ENCODE assay signal across 8 mouse cellular contexts in genomic region chr4:117887133-117887532, GRCm38 (mm10). TPM values are rescaled to one million over a fixed set of nuclear protein-coding genes. Genes with fewer than 3 reads are reported as not detected.
DNase-seq lines count a peak whose midpoint lies in the region; ATAC-seq and TF ChIP-seq lines count a peak whose summit lies in the region.

Gene Atp6v0b, minus strand, starts transcription at chr4:117887333.

- H3K27ac ChIP-seq in heart, embryonic 11.5 days (ENCODE audit: low read depth, low read length), result 0 out of 2 replicates have a peak within 1 kb of the TSS, but pooled peaks have one; percentile 18
- H3K27ac ChIP-seq in kidney, embryonic 16.5 days (ENCODE audit: low read length), result peak within 1 kb of the TSS; percentile 54
- H3K27ac ChIP-seq in liver, adult 2 months (replicated peaks; ENCODE audit: insufficient read depth, low read depth, low read length), result peak within 1 kb of the TSS; percentile 77

- peak; percentile 97 for DNase-seq in brain, embryonic 14.5 days (ENCODE audit: low read depth)
- DNase-seq in liver, adult 2 months (ENCODE audit: extremely low read depth, low read depth, low spot score), result peak; percentile 75
- peak; percentile 94 for DNase-seq in splenic B cell, adult 2 months (ENCODE audit: low read depth, low spot score)

- peak within 1 kb of the TSS; percentile 76 for H3K4me2 ChIP-seq in heart, embryonic 11.5 days
- H3K4me2 ChIP-seq in kidney, embryonic 16.5 days (replicated peaks; ENCODE audit: low read depth, low read length), result peak within 1 kb of the TSS; percentile 91
- H3K4me2 ChIP-seq in myocyte (ENCODE audit: low read depth), result peak within 1 kb of the TSS; percentile 96

- H3K79me2 ChIP-seq in C2C12 (ENCODE audit: control insufficient read depth, insufficient read depth) (peaks cover 56% of the 10 kb centered on the region), myocyte (ENCODE audit: control insufficient read depth, insufficient read depth) (peaks cover 24% of the 10 kb centered on the region)
- H3K79me2 ChIP-seq in liver, adult 2 months (ENCODE audit: control insufficient read depth, insufficient read depth, low read length), result peaks cover 5% of the 10 kb centered on the region; the same call in 1 of the 2 replicates

- TF ChIP-seq POLR2A in brain, embryonic 14.5 days (IDR thresholded peaks at IDR 0.05; ENCODE audit: borderline replicate concordance, extremely low read depth, insufficient read depth, insufficient read length, poor library complexity, severe bottlenecking), result peak; percentile 71
- peak; percentile 78; the same call in 1 of the 2 replicates for TF ChIP-seq POLR2A in liver, adult 2 months (IDR thresholded peaks at IDR 0.05; ENCODE audit: extremely low read depth, insufficient read depth, low read length)
- TF ChIP-seq POLR2A in myocyte (IDR thresholded peaks at IDR 0.05; ENCODE audit: insufficient read length, low read depth), result peak; percentile 97

- H3ac ChIP-seq in C2C12 (ENCODE audit: control insufficient read depth, insufficient read length, low read depth) (peak within 1 kb of the TSS; percentile 76), myocyte (ENCODE audit: control insufficient read depth, insufficient read length) (peak within 1 kb of the TSS; percentile 60)

- H3K9ac ChIP-seq in heart, embryonic 11.5 days (ENCODE audit: low read depth, low read length), result peak within 1 kb of the TSS; percentile 90
- peak within 1 kb of the TSS; percentile 88 for H3K9ac ChIP-seq in kidney, embryonic 16.5 days (replicated peaks; ENCODE audit: low read length)
- peak within 1 kb of the TSS; percentile 96 for H3K9ac ChIP-seq in liver, adult 2 months (ENCODE audit: low read depth, low read length)

- H3K9me3 ChIP-seq in erythroblast, embryonic 14.5 days (ENCODE audit: control insufficient read depth, low read length), result no peaks in the 10 kb centered on the region
- H3K9me3 ChIP-seq in heart, embryonic 11.5 days (replicated peaks; ENCODE audit: control insufficient read depth, low read length), result no peaks in the 10 kb centered on the region
- no peaks in the 10 kb centered on the region for H3K9me3 ChIP-seq in kidney, embryonic 16.5 days (ENCODE audit: low read length)

- ATAC-seq in heart, embryonic 11.5 days (replicated peaks; ENCODE audit: insufficient number of reproducible peaks, low FRiP score, low TSS enrichment), result peak; percentile 90
- ATAC-seq in kidney, embryonic 16.5 days (ENCODE audit: low FRiP score, low TSS enrichment), result peak; percentile 88

- H3K27me3 ChIP-seq in C2C12 (ENCODE audit: control insufficient read depth, insufficient read depth, insufficient read length), result no peaks in the 10 kb centered on the region
- peaks cover 23% of the 10 kb centered on the region for H3K27me3 ChIP-seq in erythroblast, embryonic 14.5 days (ENCODE audit: control insufficient read depth)
- no peaks in the 10 kb centered on the region for H3K27me3 ChIP-seq in heart, embryonic 11.5 days (ENCODE audit: control insufficient read depth, insufficient read depth, low read length)
- no peaks in the 10 kb centered on the region for H3K27me3 ChIP-seq in kidney, embryonic 16.5 days (ENCODE audit: insufficient read depth, low read length)
- no peaks in the 10 kb centered on the region for H3K27me3 ChIP-seq in liver, adult 2 months (ENCODE audit: control insufficient read depth, insufficient read depth, low read length)
- H3K27me3 ChIP-seq in myocyte (ENCODE audit: control insufficient read depth, insufficient read depth, insufficient read length), result no peaks in the 10 kb centered on the region
- no peaks in the 10 kb centered on the region for H3K27me3 ChIP-seq in splenic B cell, adult 2 months (ENCODE audit: control insufficient read depth, insufficient read depth, low read length, poor library complexity, severe bottlenecking)

- H3K36me3 ChIP-seq in C2C12 (ENCODE audit: control insufficient read depth, insufficient read depth) (peaks cover 7% of the 10 kb centered on the region), myocyte (ENCODE audit: control insufficient read depth, insufficient read depth) (peaks cover 6% of the 10 kb centered on the region)
- peaks cover 52% of the 10 kb centered on the region for H3K36me3 ChIP-seq in erythroblast, embryonic 14.5 days (ENCODE audit: control insufficient read depth)
- peaks cover 11% of the 10 kb centered on the region for H3K36me3 ChIP-seq in heart, embryonic 11.5 days (ENCODE audit: control insufficient read depth, insufficient read depth, low read length)
- H3K36me3 ChIP-seq in kidney, embryonic 16.5 days (ENCODE audit: insufficient read depth, low read length), result peaks cover 14% of the 10 kb centered on the region; the same call in 1 of the 2 replicates
- H3K36me3 ChIP-seq in liver, adult 2 months (ENCODE audit: control insufficient read depth, insufficient read depth, low read length), result peaks cover 12% of the 10 kb centered on the region; the same call in 1 of the 2 replicates
- peaks cover 7% of the 10 kb centered on the region for H3K36me3 ChIP-seq in splenic B cell, adult 2 months (ENCODE audit: control insufficient read depth, insufficient read depth, low read length, poor library complexity, severe bottlenecking)

- WGBS in heart, embryonic 11.5 days (ENCODE audit: insufficient replicate concordance), result under 1% methylated on average over 37 of the region's 37 CpGs
- WGBS in kidney, embryonic 16.5 days, result under 1% methylated on average over 37 of the region's 37 CpGs
- WGBS in liver, adult 2 months, result under 1% methylated on average over 37 of the region's 37 CpGs

- TF ChIP-seq CTCF in C2C12 (IDR thresholded peaks at IDR 0.05; ENCODE audit: control insufficient read depth, insufficient read depth, insufficient read length), result no peak
- TF ChIP-seq CTCF in brain, embryonic 14.5 days (IDR thresholded peaks at IDR 0.05; ENCODE audit: borderline replicate concordance, extremely low read depth, insufficient read depth, insufficient read length), result no peak
- no peak for TF ChIP-seq CTCF in liver, adult 2 months (IDR thresholded peaks at IDR 0.05; ENCODE audit: low read depth, low read length)

- peaks cover 15% of the 10 kb centered on the region for H3K79me3 ChIP-seq in C2C12 (ENCODE audit: low read depth)

- H3K4me3 ChIP-seq in C2C12 (ENCODE audit: insufficient read depth, poor library complexity, severe bottlenecking) (peak within 1 kb of the TSS; percentile 64), myocyte (peak within 1 kb of the TSS; percentile 66)
- H3K4me3 ChIP-seq in erythroblast, embryonic 14.5 days (replicated peaks), result peak within 1 kb of the TSS; percentile 92
- H3K4me3 ChIP-seq in heart, embryonic 11.5 days (ENCODE audit: low read depth, low read length), result peak within 1 kb of the TSS; percentile 99
- H3K4me3 ChIP-seq in kidney, embryonic 16.5 days (ENCODE audit: low read length), result peak within 1 kb of the TSS; percentile 93
- H3K4me3 ChIP-seq in liver, adult 2 months (ENCODE audit: insufficient read depth, low read depth, low read length), result peak within 1 kb of the TSS; percentile 86

- H3K4me1 ChIP-seq in erythroblast, embryonic 14.5 days (ENCODE audit: control insufficient read depth), result peaks cover 73% of the 10 kb centered on the region
- H3K4me1 ChIP-seq in heart, embryonic 11.5 days (ENCODE audit: control insufficient read depth, insufficient read depth, low read length), result peaks cover 16% of the 10 kb centered on the region
- peaks cover 34% of the 10 kb centered on the region for H3K4me1 ChIP-seq in kidney, embryonic 16.5 days (ENCODE audit: insufficient read depth, low read length)
- H3K4me1 ChIP-seq in liver, adult 2 months (ENCODE audit: control insufficient read depth, insufficient read depth, low read length), result peaks cover 14% of the 10 kb centered on the region

TF ChIP-seq in C2C12, 6 proteins besides CTCF, POLR2A, EP300 and RAD21:
- no peak for TF ChIP-seq MYOD1 (IDR thresholded peaks at IDR 0.05; ENCODE audit: control insufficient read depth, insufficient read length, low read depth)
- no peak for TF ChIP-seq MYOG (IDR thresholded peaks at IDR 0.05; ENCODE audit: control insufficient read depth, extremely low read depth, insufficient read length)
- TF ChIP-seq FOSL1 (IDR thresholded peaks at IDR 0.05; ENCODE audit: insufficient read depth, low read length, poor library complexity, severe bottlenecking), result no peak
- no peak for TF ChIP-seq CEBPB (IDR thresholded peaks at IDR 0.05; ENCODE audit: low read depth)
- peak; percentile 81 for TF ChIP-seq MAX (IDR thresholded peaks at IDR 0.05)
- TF ChIP-seq USF1 (IDR thresholded peaks at IDR 0.05; ENCODE audit: low read depth), result peak; percentile 99

TF ChIP-seq in myocyte, 11 proteins besides CTCF, POLR2A, EP300 and RAD21:
- TF ChIP-seq POLR2AphosphoS2 (IDR thresholded peaks at IDR 0.05; ENCODE audit: insufficient read length, low read depth) (peak; percentile 96), REST (IDR thresholded peaks at IDR 0.05; ENCODE audit: insufficient read depth, insufficient read length) (no peak), TCF3 (IDR thresholded peaks at IDR 0.05; ENCODE audit: insufficient read length, low read depth) (peak; percentile 43), USF1 (IDR thresholded peaks at IDR 0.05; ENCODE audit: low read depth) (peak; percentile 99), MAX (IDR thresholded peaks at IDR 0.05; ENCODE audit: low read depth) (no peak), CEBPB (IDR thresholded peaks at IDR 0.05; ENCODE audit: insufficient read depth, poor library complexity, severe bottlenecking) (no peak), E2F4 (IDR thresholded peaks at IDR 0.05; ENCODE audit: insufficient read depth) (peak; percentile 9), SRF (IDR thresholded peaks at IDR 0.05; ENCODE audit: control insufficient read depth, insufficient read length, low read depth) (peak; percentile 17), TCF12 (IDR thresholded peaks at IDR 0.05; ENCODE audit: insufficient read depth, poor library complexity, severe bottlenecking) (no peak), MYOG (IDR thresholded peaks at IDR 0.05; ENCODE audit: control insufficient read depth in 1 of 3, insufficient read depth in 1 of 3, insufficient read length in 2 of 3, low read depth in 2 of 3) (peak in 2 of 3 experiments; percentile 65 to 71), MYOD1 (IDR thresholded peaks at IDR 0.05; ENCODE audit: control insufficient read depth in 1 of 3, insufficient read length in 2 of 3, low read depth in 2 of 3) (peak in 2 of 3 experiments; percentile 32 to 77)

RNA-seq across cellular contexts. Expression of gene Atp6v0b, which starts in this region (rescaled TPM):
- polyA plus RNA-seq in C2C12 (2012; fragmentation: generic; extraction: Trizol) (296 TPM), myocyte (2012; fragmentation: generic; extraction: Trizol) (470 TPM)
- polyA plus RNA-seq in brain, embryonic 14.5 days (2012; rRNA removed), result 453 and 682 TPM in 2 replicates
- polyA plus RNA-seq in erythroblast, embryonic 14.5 days (2012), result 37.5 and 76.2 TPM in 2 replicates
- polyA plus RNA-seq in heart, embryonic 11.5 days (2014; fragmentation: Nextera tagmentation; extraction: Ambion mirVana), result 194 and 197 TPM in 2 replicates
- polyA plus RNA-seq in kidney, embryonic 16.5 days (2015; fragmentation: Nextera tagmentation; extraction: Ambion mirVana), result 270 and 305 TPM in 2 replicates
- 124 and 163 TPM in 2 replicates for total RNA-seq in liver, adult 2 months (2014; rRNA removed)
- 238 and 244 TPM in 2 replicates for polyA plus RNA-seq in liver, adult 2 months (2012; rRNA removed)

Comparison
In these comparisons a context has a peak if more than half of its experiments do, and no peak if none do; other contexts are left out.
1. Peak in every context shown above with its lines: DNase-seq, ATAC-seq, H3K4me3 ChIP-seq and H3K27ac ChIP-seq.
2. H3K27ac ChIP-seq: peak in every context shown above with its lines; median percentile 77 in liver, adult 2 months; 54 in kidney, embryonic 16.5 days; 18 in heart, embryonic 11.5 days.